Mouse (Mus musculus): Measurements from ENCODE around the gene Olfr455. TPM values are rescaled to one million over a fixed set of nuclear protein-coding genes. Genes with fewer than 3 reads are reported as not detected.

Olfr455 gene
- polyA plus RNA-seq, 1 experiment from 2014 or later = not detected

Other genes with a start within 250 kb of the Olfr455 start
- 0.10 and 0.24 TPM in 2 replicates for gene Fam131b, start 222.9 kb downstream of the Olfr455 start, polyA plus RNA-seq (2015; fragmentation: Nextera tagmentation; extraction: Ambion mirVana)
- gene Zyx, start 198.0 kb downstream of the Olfr455 start, polyA plus RNA-seq (2015; fragmentation: Nextera tagmentation; extraction: Ambion mirVana) = 136 and 173 TPM in 2 replicates
- 2.2 and 4.3 TPM in 2 replicates for gene Epha1, start 174.3 kb downstream of the Olfr455 start, polyA plus RNA-seq (2015; fragmentation: Nextera tagmentation; extraction: Ambion mirVana)
- not detected in 2 replicates for gene Tas2r143, start 147.3 kb downstream of the Olfr455 start, polyA plus RNA-seq (2015; fragmentation: Nextera tagmentation; extraction: Ambion mirVana)
- gene Tas2r135, start 142.2 kb downstream of the Olfr455 start, polyA plus RNA-seq (2015; fragmentation: Nextera tagmentation; extraction: Ambion mirVana) = not detected in 2 replicates
- not detected in 2 replicates for gene Tas2r126, start 113.1 kb downstream of the Olfr455 start, polyA plus RNA-seq (2015; fragmentation: Nextera tagmentation; extraction: Ambion mirVana)
- not detected in 2 replicates for gene Olfr458, start 82.4 kb downstream of the Olfr455 start, polyA plus RNA-seq (2015; fragmentation: Nextera tagmentation; extraction: Ambion mirVana)
- gene Olfr457, start 71.3 kb downstream of the Olfr455 start, polyA plus RNA-seq (2015; fragmentation: Nextera tagmentation; extraction: Ambion mirVana) = not detected in 2 replicates
- 0.11 TPM in 1 of 2 replicates, not detected in the other for gene Olfr456, start 60.4 kb downstream of the Olfr455 start, polyA plus RNA-seq (2015; fragmentation: Nextera tagmentation; extraction: Ambion mirVana)
- not detected in 2 replicates for gene Tcaf3, start 50.1 kb upstream of the Olfr455 start, polyA plus RNA-seq (2015; fragmentation: Nextera tagmentation; extraction: Ambion mirVana)
- 2.2 and 3.9 TPM in 2 replicates for gene Tcaf2, start 97.7 kb upstream of the Olfr455 start, polyA plus RNA-seq (2015; fragmentation: Nextera tagmentation; extraction: Ambion mirVana)
- 41.4 and 48.0 TPM in 2 replicates for gene Tcaf1, start 162.5 kb upstream of the Olfr455 start, polyA plus RNA-seq (2015; fragmentation: Nextera tagmentation; extraction: Ambion mirVana)
- not detected in 2 replicates for gene Olfr453, start 191.8 kb upstream of the Olfr455 start, polyA plus RNA-seq (2015; fragmentation: Nextera tagmentation; extraction: Ambion mirVana)
- gene Olfr38, start 208.8 kb upstream of the Olfr455 start, polyA plus RNA-seq (2015; fragmentation: Nextera tagmentation; extraction: Ambion mirVana) = not detected in 2 replicates
- gene Olfr452, start 237.5 kb upstream of the Olfr455 start, polyA plus RNA-seq (2015; fragmentation: Nextera tagmentation; extraction: Ambion mirVana) = not detected in 2 replicates

All from heart, embryonic 15.5 days (tissue).